Mouse (Mus musculus) C2C12 (cell line): ENCODE results near the gene Syce3.

Experiments
- CEBPB ChIP-seq: IDR thresholded peaks from one replicate; pipeline ENCODE4 v1.6.1; 2011; ENCODE audit warnings: low read depth, mild to moderate bottlenecking, control low read depth, moderate library complexity
- CTCF ChIP-seq: IDR thresholded peaks from one replicate; pipeline ENCODE4 v1.5.1; 2011; ENCODE audit not compliant: control insufficient read depth, insufficient read depth, insufficient read length
- MAX ChIP-seq: IDR thresholded peaks from one replicate; pipeline ENCODE4 v1.6.1; 2011; ENCODE audit warnings: mild to moderate bottlenecking, control low read depth
- MYOD1 ChIP-seq: IDR thresholded peaks from one replicate; pipeline ENCODE4 v1.6.1; 2011; ENCODE audit warnings: low read depth; ENCODE audit not compliant: control insufficient read depth, insufficient read length

- TF ChIP-seq CEBPB (no peak), CTCF (no peak), MYOD1 (no peak), MAX (no peak)
Observed at GRCm38 (mm10) chr15:89399716-89400115, 10.6 kb downstream of the Syce3 start.
